Mouse (Mus musculus): Measurements from ENCODE around the gene Serpina1f. TPM values are rescaled to one million over a fixed set of nuclear protein-coding genes. Genes with fewer than 3 reads are reported as not detected.

Serpina1f gene
- polyA plus RNA-seq, 1 experiment from 2014 or later = not detected

- no peak overlapping the region for H3K27ac ChIP-seq (ENCODE audit: low read length)
- H3K4me3 ChIP-seq (replicated peaks; ENCODE audit: low read length) = no peak overlapping the region
- H3K9me3 ChIP-seq (ENCODE audit: control insufficient read depth, low read length) = no peaks in the 10 kb centered on the region
- no peak overlapping the region for H3K4me2 ChIP-seq (ENCODE audit: low read length)
- WGBS = 91% methylated on average over 7 of the region's 7 CpGs
- no peak overlapping the region for H3K9ac ChIP-seq (replicated peaks; ENCODE audit: low read depth, low read length)
- no peaks in the 10 kb centered on the region for H3K4me1 ChIP-seq (replicated peaks; ENCODE audit: control insufficient read depth, insufficient read depth, low read length)
- H3K27me3 ChIP-seq (replicated peaks; ENCODE audit: control insufficient read depth, insufficient read depth, low read length) = no peaks in the 10 kb centered on the region
- ATAC-seq = no peak
- H3K36me3 ChIP-seq (ENCODE audit: control insufficient read depth, insufficient read depth) = no peaks in the 10 kb centered on the region
Observed at GRCm38 (mm10) chr12:103655123-103656044, 39.9 kb downstream of the Serpina1f start.

- WGBS = 98% methylated on average over 2 of the region's 2 CpGs
- Histone ChIP-seq H3K27me3 (replicated peaks; ENCODE audit: control insufficient read depth, insufficient read depth, low read length) (no peaks in the 10 kb centered on the region), H3K27ac (ENCODE audit: low read length) (no peak overlapping the region)
Observed at GRCm38 (mm10) chr12:103653836-103654235, 41.5 kb downstream of the Serpina1f start.

GRCm38 (mm10) chr12:103646314-103646713 is 49.0 kb downstream of the Serpina1f start:
- ATAC-seq = no peak
- H3K27me3 ChIP-seq (replicated peaks; ENCODE audit: control insufficient read depth, insufficient read depth, low read length) = no peaks in the 10 kb centered on the region
- H3K4me2 ChIP-seq (ENCODE audit: low read length) = no peak overlapping the region
- H3K4me1 ChIP-seq (replicated peaks; ENCODE audit: control insufficient read depth, insufficient read depth, low read length) = no peaks in the 10 kb centered on the region
- no peak overlapping the region for H3K4me3 ChIP-seq (replicated peaks; ENCODE audit: low read length)
- no peaks in the 10 kb centered on the region for H3K9me3 ChIP-seq (ENCODE audit: control insufficient read depth, low read length)
- H3K36me3 ChIP-seq (ENCODE audit: control insufficient read depth, insufficient read depth) = no peaks in the 10 kb centered on the region
- no peak overlapping the region for H3K9ac ChIP-seq (replicated peaks; ENCODE audit: low read depth, low read length)
- H3K27ac ChIP-seq (ENCODE audit: low read length) = no peak overlapping the region
- 75% methylated on average over 2 of the region's 2 CpGs for WGBS

More at GRCm38 (mm10) chr12:103653836-103654235, 41.5 kb downstream of the Serpina1f start:
- no peak overlapping the region for H3K4me2 ChIP-seq (ENCODE audit: low read length)
- H3K4me3 ChIP-seq (replicated peaks; ENCODE audit: low read length) = no peak overlapping the region
- ATAC-seq = no peak
- no peaks in the 10 kb centered on the region for H3K9me3 ChIP-seq (ENCODE audit: control insufficient read depth, low read length)
- H3K9ac ChIP-seq (replicated peaks; ENCODE audit: low read depth, low read length) = no peak overlapping the region
- H3K36me3 ChIP-seq (ENCODE audit: control insufficient read depth, insufficient read depth) = no peaks in the 10 kb centered on the region
- no peaks in the 10 kb centered on the region for H3K4me1 ChIP-seq (replicated peaks; ENCODE audit: control insufficient read depth, insufficient read depth, low read length)

- no peaks in the 10 kb centered on the region for H3K36me3 ChIP-seq (ENCODE audit: control insufficient read depth, insufficient read depth)
- no peak overlapping the region for H3K9ac ChIP-seq (replicated peaks; ENCODE audit: low read depth, low read length)
- no peak overlapping the region for H3K27ac ChIP-seq (ENCODE audit: low read length)
- no peaks in the 10 kb centered on the region for H3K27me3 ChIP-seq (replicated peaks; ENCODE audit: control insufficient read depth, insufficient read depth, low read length)
- ATAC-seq = no peak
- H3K9me3 ChIP-seq (ENCODE audit: control insufficient read depth, low read length) = no peaks in the 10 kb centered on the region
- no peak overlapping the region for H3K4me2 ChIP-seq (ENCODE audit: low read length)
- no peaks in the 10 kb centered on the region for H3K4me1 ChIP-seq (replicated peaks; ENCODE audit: control insufficient read depth, insufficient read depth, low read length)
- H3K4me3 ChIP-seq (replicated peaks; ENCODE audit: low read length) = no peak overlapping the region
- WGBS = 34% methylated on average over 5 of the region's 5 CpGs
Observed at GRCm38 (mm10) chr12:103644601-103645000, 50.7 kb downstream of the Serpina1f start.

- Histone ChIP-seq H3K9ac (replicated peaks; ENCODE audit: low read depth, low read length) (no peak overlapping the region), H3K9me3 (ENCODE audit: control insufficient read depth, low read length) (no peaks in the 10 kb centered on the region), H3K4me1 (replicated peaks; ENCODE audit: control insufficient read depth, insufficient read depth, low read length) (no peaks in the 10 kb centered on the region), H3K36me3 (ENCODE audit: control insufficient read depth, insufficient read depth) (no peaks in the 10 kb centered on the region), H3K4me2 (ENCODE audit: low read length) (no peak overlapping the region), H3K27me3 (replicated peaks; ENCODE audit: control insufficient read depth, insufficient read depth, low read length) (no peaks in the 10 kb centered on the region), H3K4me3 (replicated peaks; ENCODE audit: low read length) (no peak overlapping the region), H3K27ac (ENCODE audit: low read length) (no peak overlapping the region)
- no peak for ATAC-seq
- 86% methylated on average over 3 of the region's 3 CpGs for WGBS
Observed at GRCm38 (mm10) chr12:103643818-103644217, 51.5 kb downstream of the Serpina1f start.

GRCm38 (mm10) chr12:103643336-103643735 is 52.0 kb downstream of the Serpina1f start:
- Histone ChIP-seq H3K36me3 (ENCODE audit: control insufficient read depth, insufficient read depth) (no peaks in the 10 kb centered on the region), H3K4me2 (ENCODE audit: low read length) (no peak overlapping the region), H3K4me3 (replicated peaks; ENCODE audit: low read length) (no peak overlapping the region), H3K27ac (ENCODE audit: low read length) (no peak overlapping the region), H3K4me1 (replicated peaks; ENCODE audit: control insufficient read depth, insufficient read depth, low read length) (no peaks in the 10 kb centered on the region), H3K27me3 (replicated peaks; ENCODE audit: control insufficient read depth, insufficient read depth, low read length) (no peaks in the 10 kb centered on the region), H3K9me3 (ENCODE audit: control insufficient read depth, low read length) (no peaks in the 10 kb centered on the region), H3K9ac (replicated peaks; ENCODE audit: low read depth, low read length) (no peak overlapping the region)
- 0 out of 2 replicates have a peak, but pooled peaks have one; percentile 38 for ATAC-seq
- WGBS = 1% methylated on average over 2 of the region's 2 CpGs

Other genes starting within 250 kb of the Serpina1f start
- not detected in 2 replicates for gene Ifi27l2b, start 238.3 kb downstream of the Serpina1f start, polyA plus RNA-seq (2015; fragmentation: Nextera tagmentation; extraction: Ambion mirVana)
- gene Ppp4r4, start 163.2 kb downstream of the Serpina1f start, polyA plus RNA-seq (2015; fragmentation: Nextera tagmentation; extraction: Ambion mirVana) = 1.7 and 2.4 TPM in 2 replicates
- gene Serpina10, start 64.1 kb downstream of the Serpina1f start, polyA plus RNA-seq (2015; fragmentation: Nextera tagmentation; extraction: Ambion mirVana) = 0.14 TPM in 1 of 2 replicates, not detected in the other
- gene Serpina6, start 38.3 kb downstream of the Serpina1f start, polyA plus RNA-seq (2015; fragmentation: Nextera tagmentation; extraction: Ambion mirVana) = not detected in 2 replicates
- not detected in 2 replicates for gene Serpina16, start 19.4 kb downstream of the Serpina1f start, polyA plus RNA-seq (2015; fragmentation: Nextera tagmentation; extraction: Ambion mirVana)
- not detected in 2 replicates for gene Serpina1d, start 78.1 kb upstream of the Serpina1f start, polyA plus RNA-seq (2015; fragmentation: Nextera tagmentation; extraction: Ambion mirVana)
- 0.25 TPM in 1 of 2 replicates, not detected in the other for gene Serpina1b, start 134.8 kb upstream of the Serpina1f start, polyA plus RNA-seq (2015; fragmentation: Nextera tagmentation; extraction: Ambion mirVana)
- not detected in 2 replicates for gene Serpina1a, start 168.0 kb upstream of the Serpina1f start, polyA plus RNA-seq (2015; fragmentation: Nextera tagmentation; extraction: Ambion mirVana)
- gene Serpina1c, start 209.4 kb upstream of the Serpina1f start, polyA plus RNA-seq (2015; fragmentation: Nextera tagmentation; extraction: Ambion mirVana) = not detected in 2 replicates

All from forebrain, embryonic 16.5 days (tissue).